Mouse (Mus musculus): ENCODE data around the gene Inpp4b.

- TF ChIP-seq POLR2A (IDR thresholded peaks at IDR 0.05; ENCODE audit: insufficient read depth, low read depth, low read length) (no peak), CTCF (IDR thresholded peaks at IDR 0.05; ENCODE audit: insufficient read depth, low read depth, low read length) (no peak)
Observed at GRCm38 (mm10) chr8:81827306-81827913, 485.1 kb downstream of the Inpp4b start.

Measured in olfactory bulb, adult 2 months (tissue).